Mouse (Mus musculus) cortical plate, adult 2 months (tissue): ENCODE results near the gene Kif16b. TPM values are rescaled to one million over a fixed set of nuclear protein-coding genes. Genes with fewer than 3 reads are reported as not detected.

Experiments
- H3K27ac ChIP-seq: fragments of 200-500 bp; 2 replicates; pipeline ENCODE4 v1.5.1; 2012; ENCODE audit warnings: low read length, control low read depth, inconsistent platforms; ENCODE audit not compliant: insufficient read depth
- H3K4me1 ChIP-seq: fragments of 200-500 bp; 2 replicates; pipeline ENCODE4 v1.6.1; 2011; ENCODE audit warnings: low read length; ENCODE audit not compliant: control insufficient read depth, insufficient read depth
- H3K4me3 ChIP-seq: fragments of 200-500 bp; 2 replicates; pipeline ENCODE4 v1.5.1; 2011; ENCODE audit warnings: mild to moderate bottlenecking, low read length, control low read depth; ENCODE audit not compliant: insufficient read depth
- CTCF ChIP-seq: fragments of 200-500 bp; IDR thresholded peaks from 2 replicates; pipeline ENCODE4 v1.5.1; 2011; ENCODE audit warnings: mild to moderate bottlenecking, control low read depth, low read length; ENCODE audit not compliant: insufficient read depth; ENCODE audit errors: extremely low read depth
- POLR2A ChIP-seq: fragments of 200-500 bp; IDR thresholded peaks from 2 replicates; pipeline ENCODE4 v1.6.1; 2011; ENCODE audit warnings: mild to moderate bottlenecking, low read length, control low read depth; ENCODE audit not compliant: insufficient read depth; ENCODE audit errors: extremely low read depth
- polyA plus RNA-seq: library from polyadenylated mRNA; depleted of rRNA; stranded (reverse); fragments of >200 nt; gene quantifications from 2 replicates; pipeline ENCODE4 v1.2.3, GENCODE M21; 2012

Kif16b gene
- polyA plus RNA-seq, 1 experiment = 8.1 TPM

- no peak for TF ChIP-seq CTCF
- no peak for TF ChIP-seq POLR2A
- Histone ChIP-seq H3K27ac (no peak overlapping the region), H3K4me1 (peaks cover 2% of the 10 kb centered on the region; the same call in 1 of the 2 replicates), H3K4me3 (no peak overlapping the region)
Observed at GRCm38 (mm10) chr2:142875936-142876335, 25.4 kb downstream of the Kif16b start.

- TF ChIP-seq CTCF = no peak
- TF ChIP-seq POLR2A = no peak
- Histone ChIP-seq H3K4me3 (no peak overlapping the region), H3K4me1 (peaks cover 2% of the 10 kb centered on the region; the same call in 1 of the 2 replicates), H3K27ac (no peak overlapping the region)
Observed at GRCm38 (mm10) chr2:142874562-142874961, 26.8 kb downstream of the Kif16b start.

GRCm38 (mm10) chr2:142870055-142870454, 31.3 kb downstream of the Kif16b start:
- H3K4me1 ChIP-seq = no peaks in the 10 kb centered on the region
- TF ChIP-seq POLR2A = no peak
- no peak for TF ChIP-seq CTCF
- H3K27ac ChIP-seq = no peak overlapping the region
- H3K4me3 ChIP-seq = no peak overlapping the region

- no peak for TF ChIP-seq POLR2A
- no peak for TF ChIP-seq CTCF
- Histone ChIP-seq H3K27ac (no peak overlapping the region), H3K4me3 (no peak overlapping the region), H3K4me1 (no peaks in the 10 kb centered on the region)
Observed at GRCm38 (mm10) chr2:142867481-142867880, 33.9 kb downstream of the Kif16b start.

DNA sequence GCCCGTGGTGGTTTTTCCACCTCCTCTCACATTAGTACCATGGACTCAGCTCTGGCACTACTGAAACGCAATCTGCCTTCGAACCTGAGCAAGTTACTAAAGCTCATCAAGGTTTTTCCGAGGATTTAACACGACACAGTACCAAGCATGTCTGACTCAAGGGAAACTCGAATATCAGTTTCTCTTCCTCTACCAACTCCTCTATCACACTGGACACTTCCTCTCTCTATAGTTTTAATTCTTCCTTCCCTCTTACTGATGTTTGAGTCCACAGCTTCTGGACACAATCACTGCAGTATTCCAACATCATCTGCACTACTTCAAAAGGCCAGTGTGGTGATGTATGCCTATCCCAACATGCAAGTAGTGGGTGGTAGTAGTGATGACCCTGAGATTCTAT, 40.3 kb downstream of the Kif16b start:
- H3K4me1 ChIP-seq = no peaks in the 10 kb centered on the region
- TF ChIP-seq CTCF (no peak), POLR2A (no peak)

DNA sequence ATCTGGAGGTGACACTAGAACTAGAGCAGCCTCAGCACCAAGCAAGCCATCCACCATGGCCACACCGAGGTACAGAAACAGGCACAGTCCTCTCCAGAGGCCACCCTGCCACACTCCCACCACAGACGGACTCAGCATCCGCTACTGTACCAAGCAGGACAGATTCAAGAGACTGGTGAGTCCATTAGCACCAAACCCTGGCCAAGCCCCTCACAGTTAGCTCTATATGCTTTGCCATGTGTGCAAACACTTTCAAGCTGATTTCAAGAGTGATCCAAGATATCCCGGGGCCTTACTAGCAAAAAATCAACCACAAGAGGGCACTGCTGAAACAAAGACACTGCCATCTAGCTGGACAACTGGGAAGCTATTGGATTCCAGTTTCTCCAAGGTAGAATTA, 41.9 kb downstream of the Kif16b start:
- Histone ChIP-seq H3K4me3 (no peak overlapping the region), H3K4me1 (no peaks in the 10 kb centered on the region), H3K27ac (no peak overlapping the region)
- TF ChIP-seq CTCF (peak; percentile 83), POLR2A (no peak)

More for the DNA sequence above, 40.3 kb downstream of the Kif16b start:
- H3K27ac ChIP-seq = no peak overlapping the region
- H3K4me3 ChIP-seq = no peak overlapping the region

GRCm38 (mm10) chr2:142838775-142839174, 62.6 kb downstream of the Kif16b start:
- no peak overlapping the region for H3K27ac ChIP-seq
- TF ChIP-seq CTCF (no peak), POLR2A (no peak)
- no peak overlapping the region for H3K4me3 ChIP-seq

GRCm38 (mm10) chr2:142838118-142838517, 63.2 kb downstream of the Kif16b start:
- TF ChIP-seq CTCF (no peak), POLR2A (no peak)
- no peaks in the 10 kb centered on the region for H3K4me1 ChIP-seq
- no peak overlapping the region for H3K27ac ChIP-seq
- no peak overlapping the region for H3K4me3 ChIP-seq

More at GRCm38 (mm10) chr2:142838775-142839174, 62.6 kb downstream of the Kif16b start:
- no peaks in the 10 kb centered on the region for H3K4me1 ChIP-seq

- no peak for TF ChIP-seq POLR2A
- TF ChIP-seq CTCF = no peak
- H3K4me1 ChIP-seq = no peaks in the 10 kb centered on the region
- no peak overlapping the region for H3K4me3 ChIP-seq
- H3K27ac ChIP-seq = no peak overlapping the region
Observed at GRCm38 (mm10) chr2:142834751-142835150, 66.6 kb downstream of the Kif16b start.

GRCm38 (mm10) chr2:142832617-142833422, 68.5 kb downstream of the Kif16b start:
- H3K27ac ChIP-seq = no peak overlapping the region
- no peak for TF ChIP-seq CTCF
- no peak for TF ChIP-seq POLR2A
- H3K4me1 ChIP-seq = peaks cover 2% of the 10 kb centered on the region
- no peak overlapping the region for H3K4me3 ChIP-seq

GRCm38 (mm10) chr2:142813033-142813432, 88.3 kb downstream of the Kif16b start:
- peaks cover 2% of the 10 kb centered on the region; the same call in 1 of the 2 replicates for H3K4me1 ChIP-seq
- TF ChIP-seq POLR2A = no peak
- peak; percentile 57 for TF ChIP-seq CTCF
- H3K4me3 ChIP-seq = no peak overlapping the region
- H3K27ac ChIP-seq = 0 out of 2 replicates have a peak overlapping the region, but pooled peaks have one; percentile 40
